Mouse (Mus musculus): ENCODE measurements around the gene H2-DMb1. TPM values are rescaled to one million over a fixed set of nuclear protein-coding genes. Genes with fewer than 3 reads are reported as not detected.

The H2-DMb1 gene
- total RNA-seq, 2 experiments from 2014 or later: 0.95 to 1.7 TPM

Other genes starting within 250 kb of the H2-DMb1 start
- gene Platr17, start 247.9 kb upstream of the H2-DMb1 start, total RNA-seq (2021): not detected
- 10 to 100 TPM; 25.4 to 33.0 TPM for gene Daxx, start 243.7 kb upstream of the H2-DMb1 start, total RNA-seq (2021)
- gene Tapbp, start 237.2 kb upstream of the H2-DMb1 start, total RNA-seq (2021): 10 to 100 TPM; 32.5 to 38.9 TPM
- gene Zbtb22, start 237.2 kb upstream of the H2-DMb1 start, total RNA-seq (2021): 10 to 100 TPM; 26.9 to 30.8 TPM
- 10 to 100 TPM; 66.4 to 79.8 TPM for gene Rgl2, start 223.5 kb upstream of the H2-DMb1 start, total RNA-seq (2021)
- 10 to 100 TPM; 85.6 to 91.8 TPM for gene Pfdn6, start 212.7 kb upstream of the H2-DMb1 start, total RNA-seq (2021)
- 10 to 100 TPM; 15.9 to 17.9 TPM for gene Wdr46, start 212.4 kb upstream of the H2-DMb1 start, total RNA-seq (2021)
- 1 to 10 TPM; 4.5 to 6.2 TPM for gene B3galt4, start 201.6 kb upstream of the H2-DMb1 start, total RNA-seq (2021)
- 10 to 100 TPM; 80.0 to 84.8 TPM for gene Vps52, start 197.3 kb upstream of the H2-DMb1 start, total RNA-seq (2021)
- gene Rps18, start 197.1 kb upstream of the H2-DMb1 start, total RNA-seq (2021): 100 to 1,000 TPM; 327 to 330 TPM
- 10 to 100 TPM; 16.3 to 16.9 TPM for gene H2-K1, start 152.7 kb upstream of the H2-DMb1 start, total RNA-seq (2021)
- gene Ring1, start 128.4 kb upstream of the H2-DMb1 start, total RNA-seq (2021): 10 to 100 TPM; 39.6 to 42.9 TPM
- 10 to 100 TPM; 60.2 to 61.7 TPM for gene H2-Ke6, start 125.0 kb upstream of the H2-DMb1 start, total RNA-seq (2021)
- gene Slc39a7, start 121.4 kb upstream of the H2-DMb1 start, total RNA-seq (2021): 10 to 100 TPM; 88.5 to 92.6 TPM
- 10 to 100 TPM; 77.8 to 79.2 TPM for gene Rxrb, start 121.3 kb upstream of the H2-DMb1 start, total RNA-seq (2021)
- 10 to 100 TPM; 20.3 to 21.8 TPM for gene Col11a2, start 113.6 kb upstream of the H2-DMb1 start, total RNA-seq (2021)
- under 1 TPM; 0.35 to 0.42 TPM for gene H2-Oa, start 60.7 kb upstream of the H2-DMb1 start, total RNA-seq (2021)
- 10 to 100 TPM; 26.7 to 31.7 TPM for gene H2-DMa, start 33.5 kb upstream of the H2-DMb1 start, total RNA-seq (2021)
- gene Brd2, start 30.4 kb upstream of the H2-DMb1 start, total RNA-seq (2021): 100 to 1,000 TPM; 182 to 193 TPM
- gene H2-DMb2, start 9.8 kb upstream of the H2-DMb1 start, total RNA-seq (2021): under 1 TPM; 0.67 to 0.96 TPM
- gene Tap1, start 34.5 kb downstream of the H2-DMb1 start, total RNA-seq (2021): 1 to 10 TPM; 3.4 to 3.5 TPM
- 1 to 10 TPM; 1.2 to 1.7 TPM for gene Psmb9, start 34.7 kb downstream of the H2-DMb1 start, total RNA-seq (2021)
- 1 to 10 TPM; 2.7 to 3.2 TPM for gene Psmb8, start 44.6 kb downstream of the H2-DMb1 start, total RNA-seq (2021)
- 10 to 100 TPM in 1 of 2 experiments, 1 to 10 TPM in 1; 8.5 to 10.3 TPM for gene Tap2, start 50.5 kb downstream of the H2-DMb1 start, total RNA-seq (2021)
- gene H2-Ob, start 85.8 kb downstream of the H2-DMb1 start, total RNA-seq (2021): under 1 TPM in 1 of 2 experiments, not detected in 1; 0.47 TPM
- gene H2-Ab1, start 104.6 kb downstream of the H2-DMb1 start, total RNA-seq (2021): 1 to 10 TPM; 1.6 to 1.9 TPM
- gene H2-Aa, start 134.8 kb downstream of the H2-DMb1 start, total RNA-seq (2021): 1 to 10 TPM in 1 of 2 experiments, under 1 TPM in 1; 0.87 to 1.3 TPM
- 1 to 10 TPM; 1.3 TPM for gene H2-Eb1, start 152.8 kb downstream of the H2-DMb1 start, total RNA-seq (2021)
- gene H2-Eb2, start 172.6 kb downstream of the H2-DMb1 start, total RNA-seq (2021): not detected
- gene Btnl2, start 201.8 kb downstream of the H2-DMb1 start, total RNA-seq (2021): under 1 TPM; 0.43 to 0.82 TPM
- gene Btnl1, start 224.1 kb downstream of the H2-DMb1 start, total RNA-seq (2021): not detected
- gene BC051142, start 245.7 kb downstream of the H2-DMb1 start, total RNA-seq (2021): 1 to 10 TPM; 2.3 to 3.6 TPM